Mouse (Mus musculus) embryonic facial prominence, embryonic 12.5 days (tissue): ENCODE results near the gene Rdh16f2. TPM values are rescaled to one million over a fixed set of nuclear protein-coding genes. Genes with fewer than 3 reads are reported as not detected.
"Not testable (repeated sequence)": the region's sequence is repeated elsewhere in the genome, so short reads cannot be mapped to it uniquely, and the experiment has no call there.

Source experiments
- ATAC-seq: fragments of 200-750 bp; cut with Nextera tagmentation; 2 replicates; pipeline ENCODE4 v1.8.0; 2017; ENCODE audit not compliant: insufficient number of reproducible peaks, insufficient read depth, low FRiP score, low TSS enrichment
- H3K27ac ChIP-seq: fragments of 300-500 bp; sonication (generic); 2 replicates; pipeline ENCODE4 v1.5.1; 2016; ENCODE audit warnings: mild to moderate bottlenecking
- H3K27me3 ChIP-seq: fragments of 300-500 bp; sonication (generic); 2 replicates; pipeline ENCODE4 v1.6.1; 2016; ENCODE audit warnings: mild to moderate bottlenecking, moderate library complexity
- H3K36me3 ChIP-seq: fragments of 300-500 bp; sonication (generic); 2 replicates; pipeline ENCODE4 v1.6.1; 2016; ENCODE audit warnings: mild to moderate bottlenecking
- H3K4me1 ChIP-seq: fragments of 300-500 bp; sonication (generic); 2 replicates; pipeline ENCODE4 v1.6.1; 2016
- H3K4me2 ChIP-seq: fragments of 300-500 bp; sonication (generic); replicated peaks from 2 replicates; pipeline ENCODE4 v1.6.1; 2016; ENCODE audit warnings: mild to moderate bottlenecking, moderate library complexity
- H3K4me3 ChIP-seq: fragments of 300-500 bp; sonication (generic); 2 replicates; pipeline ENCODE4 v1.5.1; 2016; ENCODE audit warnings: mild to moderate bottlenecking
- H3K9ac ChIP-seq: fragments of 300-500 bp; sonication (generic); 2 replicates; pipeline ENCODE4 v1.6.1; 2016; ENCODE audit warnings: mild to moderate bottlenecking, moderate library complexity
- H3K9me3 ChIP-seq: fragments of 300-500 bp; sonication (generic); 2 replicates; pipeline ENCODE4 v1.6.1; 2016; ENCODE audit warnings: mild to moderate bottlenecking, moderate library complexity
- WGBS: fragments of 180-500 bp; shearing (Covaris S2); methylation state at CpG from one replicate; pipeline ENCODE4 v1.1.7; 2016; 5-methylcytosine and 5-hydroxymethylcytosine counted together
- polyA plus RNA-seq: library from polyadenylated mRNA; unstranded; fragments of >200 nt; fragmentation: Nextera tagmentation; extraction: Ambion mirVana; gene quantifications from 2 replicates; pipeline ENCODE4 v1.2.1, GENCODE M21; 2016

Rdh16f2 gene
- polyA plus RNA-seq = not detected in 2 replicates

- H3K36me3 ChIP-seq = no peaks in the 10 kb centered on the region
- no peak within 1 kb of the TSS for H3K4me2 ChIP-seq
- H3K4me3 ChIP-seq = no peak within 1 kb of the TSS
- no peak for ATAC-seq
- no peak within 1 kb of the TSS for H3K9ac ChIP-seq
- H3K9me3 ChIP-seq = no peaks in the 10 kb centered on the region
- no peaks in the 10 kb centered on the region for H3K4me1 ChIP-seq
- no peak within 1 kb of the TSS for H3K27ac ChIP-seq
- 87% methylated on average over 3 of the region's 3 CpGs for WGBS
- no peaks in the 10 kb centered on the region for H3K27me3 ChIP-seq
These were observed at the start of gene Rdh16f2 for GRCm38 (mm10) chr10:127866232-127866631. Rdh16f2 (plus strand) TSS chr10:127866474.

DNA sequence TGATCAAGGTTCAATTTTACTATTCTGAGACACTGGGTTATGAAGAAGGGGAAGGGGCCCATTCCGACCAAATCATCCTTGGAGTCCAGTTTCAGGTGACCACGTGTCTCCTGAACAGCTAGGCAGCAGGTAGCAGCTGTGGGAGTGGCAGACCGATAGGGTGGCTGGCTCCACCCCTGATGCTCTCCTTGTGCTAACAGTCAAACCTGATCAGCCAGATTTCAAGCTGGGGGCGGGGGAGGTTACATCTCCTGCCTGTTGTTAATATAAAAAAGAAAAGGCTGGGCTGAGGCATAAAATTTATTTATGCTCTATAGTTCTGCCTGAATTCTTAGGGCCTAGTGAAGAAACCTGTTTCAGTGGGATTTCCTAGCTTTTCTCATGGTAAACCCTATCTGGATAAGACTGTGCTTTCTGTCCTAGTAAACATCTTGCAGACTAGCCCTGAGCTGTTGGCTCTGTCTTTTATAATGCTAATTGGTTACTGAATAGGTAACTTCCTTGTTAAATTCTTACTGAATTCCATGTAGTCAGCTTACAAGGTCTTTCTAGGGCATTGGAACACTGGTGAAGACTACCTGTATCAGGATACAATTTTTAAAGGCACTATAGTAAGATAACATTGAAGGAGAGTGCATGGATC is 48.9 kb upstream of the Rdh16f2 start:
- H3K36me3 ChIP-seq, H3K9ac ChIP-seq, ATAC-seq, H3K4me2 ChIP-seq, H3K27ac ChIP-seq, H3K4me1 ChIP-seq, H3K4me3 ChIP-seq, H3K9me3 ChIP-seq, H3K27me3 ChIP-seq: not testable (repeated sequence)
- WGBS = 69% methylated on average over 4 of the region's 4 CpGs

DNA sequence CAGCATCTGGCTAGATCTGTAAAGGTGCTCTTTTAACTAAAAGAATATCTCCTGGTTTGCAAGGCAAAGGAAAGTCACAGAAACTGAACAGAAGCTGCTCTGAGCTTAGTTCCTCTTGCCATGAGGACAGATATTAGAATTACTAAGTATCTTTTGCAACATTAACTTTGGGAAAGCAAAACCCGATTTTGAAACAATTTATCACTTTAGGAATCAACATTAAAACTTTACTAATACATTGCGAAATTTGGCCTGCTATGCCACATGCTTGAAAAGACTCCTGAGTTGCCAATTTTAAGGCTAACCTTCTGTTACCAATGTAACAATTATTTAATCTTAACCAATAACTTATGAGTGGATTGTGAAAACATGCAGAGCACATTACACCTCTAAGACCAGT is 44.5 kb upstream of the Rdh16f2 start:
- not testable (repeated sequence) for H3K27me3 ChIP-seq, H3K36me3 ChIP-seq, H3K4me1 ChIP-seq, ATAC-seq, H3K9ac ChIP-seq, H3K4me2 ChIP-seq, H3K9me3 ChIP-seq, H3K4me3 ChIP-seq, H3K27ac ChIP-seq
- WGBS = 88% methylated on average over 2 of the region's 2 CpGs

- Histone ChIP-seq H3K9ac (no peak overlapping the region), H3K4me2 (no peak overlapping the region), H3K4me3 (no peak overlapping the region), H3K27ac (no peak overlapping the region), H3K4me1 (no peaks in the 10 kb centered on the region), H3K36me3 (no peaks in the 10 kb centered on the region), H3K9me3 (no peaks in the 10 kb centered on the region), H3K27me3 (no peaks in the 10 kb centered on the region)
- ATAC-seq = no peak
- 80% methylated on average over 6 of the region's 6 CpGs for WGBS
These were observed 40.9 kb upstream of the Rdh16f2 start for GRCm38 (mm10) chr10:127825386-127825785.

- Histone ChIP-seq H3K27ac (no peak overlapping the region), H3K9me3 (no peaks in the 10 kb centered on the region), H3K36me3 (no peaks in the 10 kb centered on the region), H3K27me3 (no peaks in the 10 kb centered on the region), H3K4me2 (no peak overlapping the region), H3K4me1 (no peaks in the 10 kb centered on the region), H3K9ac (no peak overlapping the region), H3K4me3 (no peak overlapping the region)
- 63% methylated on average over 3 of the region's 3 CpGs for WGBS
- no peak for ATAC-seq
These were observed 37.2 kb upstream of the Rdh16f2 start for GRCm38 (mm10) chr10:127829121-127829520.

- not testable (repeated sequence) for H3K27ac ChIP-seq, H3K4me3 ChIP-seq
These were observed 32.1 kb upstream of the Rdh16f2 start for GRCm38 (mm10) chr10:127834186-127834585.

DNA sequence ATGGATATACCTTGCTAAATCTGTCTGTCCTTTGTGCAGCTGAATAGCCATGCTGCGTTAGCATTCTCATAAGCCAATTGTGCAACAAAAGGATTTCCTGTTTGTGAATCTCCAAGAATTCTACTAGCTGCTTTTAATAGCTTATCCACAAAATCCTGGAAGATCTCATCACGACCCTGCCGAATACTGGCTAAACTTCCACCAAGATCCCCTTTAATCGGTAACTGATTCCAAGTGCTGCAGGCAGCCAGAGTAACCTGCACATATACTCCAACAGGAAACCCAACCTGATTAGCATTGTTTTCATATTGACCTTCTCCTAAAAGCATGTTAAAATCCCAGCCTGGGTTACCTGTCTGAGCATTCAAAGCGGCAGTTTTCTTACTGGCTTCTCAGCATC is 31.0 kb upstream of the Rdh16f2 start:
- Histone ChIP-seq H3K9ac (no peak overlapping the region), H3K4me2 (no peak overlapping the region), H3K27ac (no peak overlapping the region), H3K27me3 (no peaks in the 10 kb centered on the region), H3K36me3 (no peaks in the 10 kb centered on the region), H3K4me1 (no peaks in the 10 kb centered on the region), H3K4me3 (no peak overlapping the region), H3K9me3 (no peaks in the 10 kb centered on the region)
- 83% methylated on average over 5 of the region's 5 CpGs for WGBS
- no peak for ATAC-seq

More at GRCm38 (mm10) chr10:127834186-127834585, 32.1 kb upstream of the Rdh16f2 start:
- 91% methylated on average over 1 of the region's 1 CpGs for WGBS
- not testable (repeated sequence) for H3K9ac ChIP-seq, ATAC-seq, H3K36me3 ChIP-seq, H3K27me3 ChIP-seq, H3K9me3 ChIP-seq, H3K4me2 ChIP-seq, H3K4me1 ChIP-seq

- not testable (repeated sequence) for ATAC-seq
These were observed 28.5 kb upstream of the Rdh16f2 start for GRCm38 (mm10) chr10:127837793-127838192.

DNA sequence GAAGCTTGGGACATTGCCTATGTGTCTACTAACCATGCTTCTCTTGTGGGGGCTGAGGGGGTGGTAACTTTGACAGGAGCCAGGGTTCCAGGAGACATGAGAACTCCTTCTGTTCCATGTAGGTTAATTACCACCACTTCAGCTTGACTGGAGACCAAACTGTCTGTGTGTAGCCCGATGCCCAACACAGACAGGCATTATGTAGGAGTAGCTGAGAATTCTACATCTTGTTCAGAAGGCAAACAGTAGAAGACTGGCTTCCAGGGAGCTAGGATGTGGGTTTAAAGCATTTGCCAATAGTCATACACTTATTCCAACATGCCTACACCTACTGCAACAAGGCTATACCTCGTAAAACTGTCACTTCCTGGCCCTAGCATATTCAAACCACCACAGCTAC is 27.7 kb upstream of the Rdh16f2 start:
- Histone ChIP-seq H3K9ac (no peak overlapping the region), H3K27me3 (no peaks in the 10 kb centered on the region), H3K4me1 (no peaks in the 10 kb centered on the region), H3K27ac (no peak overlapping the region), H3K4me2 (no peak overlapping the region), H3K36me3 (no peaks in the 10 kb centered on the region), H3K9me3 (no peaks in the 10 kb centered on the region), H3K4me3 (no peak overlapping the region)
- WGBS = 84% methylated on average over 2 of the region's 2 CpGs
- no peak for ATAC-seq

More at GRCm38 (mm10) chr10:127837793-127838192, 28.5 kb upstream of the Rdh16f2 start:
- WGBS = 96% methylated on average over 5 of the region's 5 CpGs
- H3K4me3 ChIP-seq, H3K4me1 ChIP-seq, H3K36me3 ChIP-seq, H3K27me3 ChIP-seq, H3K9ac ChIP-seq, H3K9me3 ChIP-seq, H3K4me2 ChIP-seq, H3K27ac ChIP-seq: not testable (repeated sequence)

- H3K27ac ChIP-seq = no peak overlapping the region
- ATAC-seq = no peak
- no peak overlapping the region for H3K4me3 ChIP-seq
- no peak overlapping the region for H3K9ac ChIP-seq
- H3K27me3 ChIP-seq = no peaks in the 10 kb centered on the region
- 68% methylated on average over 2 of the region's 2 CpGs for WGBS
- H3K36me3 ChIP-seq = no peaks in the 10 kb centered on the region
- no peaks in the 10 kb centered on the region for H3K4me1 ChIP-seq
- no peaks in the 10 kb centered on the region for H3K9me3 ChIP-seq
- H3K4me2 ChIP-seq = no peak overlapping the region
These were observed 25.5 kb upstream of the Rdh16f2 start for GRCm38 (mm10) chr10:127840776-127841175.

DNA sequence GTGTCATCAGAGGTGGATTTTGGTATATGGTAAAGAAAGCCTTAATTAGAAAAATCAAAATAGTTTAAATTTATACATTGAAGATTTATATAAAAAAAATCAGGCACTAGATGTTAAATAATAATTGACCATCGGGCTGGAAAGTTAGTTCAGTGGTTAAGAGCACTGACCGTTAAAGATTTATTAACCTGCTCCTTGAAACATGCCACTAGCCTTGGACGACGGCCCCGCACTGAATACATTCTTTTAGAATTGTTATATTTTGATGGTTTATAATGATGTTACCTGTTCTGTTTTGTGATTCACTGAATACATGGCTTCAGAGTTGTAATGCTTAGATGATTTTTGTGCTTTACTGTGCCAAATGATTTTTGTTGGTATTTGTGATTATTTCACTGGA is 20.3 kb upstream of the Rdh16f2 start:
- not testable (repeated sequence) for ATAC-seq, H3K4me2 ChIP-seq, H3K27ac ChIP-seq, H3K9me3 ChIP-seq, H3K4me3 ChIP-seq, H3K27me3 ChIP-seq, H3K4me1 ChIP-seq, H3K36me3 ChIP-seq, H3K9ac ChIP-seq
- 91% methylated on average over 5 of the region's 5 CpGs for WGBS

GRCm38 (mm10) chr10:127848089-127848488 is 18.2 kb upstream of the Rdh16f2 start:
- Histone ChIP-seq H3K9me3 (no peaks in the 10 kb centered on the region), H3K9ac (no peak overlapping the region), H3K4me1 (no peaks in the 10 kb centered on the region), H3K4me3 (no peak overlapping the region), H3K27ac (no peak overlapping the region), H3K4me2 (no peak overlapping the region), H3K27me3 (no peaks in the 10 kb centered on the region), H3K36me3 (no peaks in the 10 kb centered on the region)
- WGBS = 69% methylated on average over 1 of the region's 1 CpGs
- ATAC-seq = no peak
